Mouse (Mus musculus) left cerebral cortex, postnatal 14 days (tissue): ENCODE results near the gene St3gal3. TPM values are rescaled to one million over a fixed set of nuclear protein-coding genes. Genes with fewer than 3 reads are reported as not detected.

Experiments used
- DNase-seq, 2 experiments: peaks; one replicate each; pipeline ENCODE4 v3.0.0; 2021 to 2022; ENCODE audit warnings: low spot score in 2 of 2, mixed read lengths in 1 of 2
- intact Hi-C: fragments of 180-260 bp; cut with DNase I; formaldehyde crosslinking; loops from one replicate; pipeline ENCODE4 v1.15.1; 2025
- total RNA-seq, 2 experiments: library from RNA; stranded (reverse); gene quantifications; 2 replicates each; pipeline ENCODE4 v1.2.3; 2021

The St3gal3 gene
- total RNA-seq, 2 experiments from 2014 or later = 41.4 to 45.3 TPM

DNA sequence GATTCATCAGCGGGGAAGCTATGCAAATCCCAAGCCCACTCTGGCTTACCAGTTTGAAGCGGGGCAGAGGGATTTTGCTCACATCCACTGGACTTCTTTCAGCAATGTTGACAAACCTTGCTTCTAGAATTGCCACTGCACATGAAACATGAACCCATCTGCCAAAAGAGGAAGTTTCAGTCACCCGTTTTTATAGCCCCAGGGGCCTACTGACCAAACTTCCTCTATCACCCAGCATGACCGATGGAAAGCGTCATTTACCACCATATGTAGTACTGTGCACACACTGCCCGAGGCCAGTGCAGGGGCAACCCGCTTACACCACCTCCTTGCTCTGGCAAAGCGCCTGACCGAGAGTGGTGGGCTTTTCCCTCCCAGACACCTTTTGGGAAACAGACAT lies 9.6 kb upstream of the St3gal3 start:
- intact Hi-C loops = no loop called here
- no peak for DNase-seq

DNA sequence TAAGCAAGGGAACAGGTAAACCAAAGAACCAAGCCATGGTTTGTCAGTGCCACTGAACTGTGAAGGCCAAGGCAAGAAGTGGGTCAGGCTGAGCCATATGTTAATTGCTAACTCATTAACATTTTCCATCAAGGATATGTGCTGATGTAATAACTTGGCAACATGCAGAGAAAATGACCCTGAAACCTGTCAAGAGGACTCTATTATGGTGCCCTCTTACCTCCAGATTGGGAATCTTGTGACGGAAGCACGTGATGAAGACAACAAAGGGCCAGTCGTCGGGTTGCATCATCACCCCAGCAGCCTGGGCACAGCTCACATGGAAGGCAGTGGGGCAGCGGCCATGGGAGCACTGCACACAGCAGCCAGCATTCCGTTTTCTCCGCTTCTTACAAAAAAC lies 9.0 kb upstream of the St3gal3 start:
- DNase-seq = no peak
- intact Hi-C loops = no loop called here

DNA sequence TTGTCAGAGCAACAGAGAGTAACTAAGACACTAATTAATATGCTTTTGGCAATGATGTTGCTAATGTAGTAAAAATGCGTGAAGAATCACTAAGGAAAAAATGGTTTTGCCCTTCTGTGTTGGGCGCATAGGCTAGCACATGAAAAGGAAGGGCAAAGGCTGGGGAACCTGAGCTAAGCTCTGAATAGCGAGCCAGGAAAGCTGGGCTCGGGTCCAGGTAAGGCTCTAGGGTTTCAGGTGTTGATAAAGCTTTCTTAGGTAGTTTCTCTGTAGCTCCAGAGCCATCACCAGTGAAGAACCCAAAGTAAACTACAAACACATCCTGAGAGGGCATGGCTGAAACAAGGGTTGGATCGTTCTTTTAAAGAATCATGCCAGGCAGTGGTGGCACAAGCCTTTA lies 6.8 kb upstream of the St3gal3 start:
- intact Hi-C loops = no loop called here
- DNase-seq = no peak

DNA sequence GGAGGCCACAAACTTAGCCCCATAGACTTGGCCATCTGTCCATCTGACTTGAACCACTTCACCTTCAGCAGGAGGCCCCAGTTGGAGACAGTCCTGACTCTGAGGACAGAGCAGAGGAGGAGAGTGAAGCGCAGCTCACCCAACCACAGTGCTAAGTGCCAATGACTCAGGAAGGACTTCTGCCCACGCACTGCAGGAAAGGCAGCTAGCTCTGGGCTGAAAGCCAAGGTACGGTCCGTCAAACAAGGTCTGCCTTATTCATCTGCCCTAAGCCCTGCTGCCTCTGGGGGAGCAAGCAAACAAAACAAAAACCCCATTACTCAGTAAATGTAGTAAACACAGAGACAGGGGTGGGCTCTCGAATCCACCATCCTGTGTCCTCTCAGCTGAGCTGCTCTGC lies 4.2 kb upstream of the St3gal3 start:
- peak; percentile 62 to 80 for DNase-seq
- intact Hi-C loops = no loop called here

DNA sequence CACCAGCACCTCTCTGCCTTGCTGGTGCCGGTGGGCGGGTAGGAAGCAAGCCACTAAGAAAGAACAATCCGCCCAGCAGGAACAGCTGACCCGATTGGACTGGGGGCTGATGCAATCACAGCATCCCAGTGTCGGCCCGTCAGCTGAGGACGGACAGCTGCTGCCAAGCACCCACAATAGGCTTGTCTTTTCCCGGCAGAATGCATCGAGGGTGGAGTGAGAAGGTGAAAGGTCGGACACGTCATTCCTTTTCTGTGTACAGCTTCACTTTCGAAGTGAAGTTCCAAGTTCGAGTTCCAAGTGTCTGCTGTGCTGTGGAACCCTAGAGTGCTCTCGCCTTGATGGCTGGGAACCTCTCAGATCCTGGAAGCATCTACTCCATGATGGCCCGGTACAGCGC lies 3.1 kb upstream of the St3gal3 start:
- no peak for DNase-seq
- intact Hi-C loops = no loop called here

DNA sequence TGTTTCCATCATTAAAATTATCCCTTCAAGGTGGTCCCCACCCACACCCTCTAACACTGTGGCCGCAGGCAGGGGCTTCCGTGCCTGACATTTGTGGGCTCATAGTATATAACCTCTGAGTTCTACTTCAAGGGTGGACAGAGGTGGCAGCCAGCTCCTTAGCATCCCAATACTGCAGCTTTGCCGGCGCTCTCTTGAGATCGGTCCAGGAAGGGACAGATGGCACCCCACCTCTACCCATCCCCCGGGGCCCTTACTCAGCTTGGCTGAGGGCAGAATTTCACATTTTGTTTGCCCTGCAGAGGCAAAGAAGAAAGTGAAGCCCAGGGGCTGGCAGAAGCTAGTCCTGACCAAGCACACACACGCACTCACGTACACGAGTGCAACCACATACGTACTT lies 2.6 kb upstream of the St3gal3 start:
- intact Hi-C loops = no loop called here

DNA sequence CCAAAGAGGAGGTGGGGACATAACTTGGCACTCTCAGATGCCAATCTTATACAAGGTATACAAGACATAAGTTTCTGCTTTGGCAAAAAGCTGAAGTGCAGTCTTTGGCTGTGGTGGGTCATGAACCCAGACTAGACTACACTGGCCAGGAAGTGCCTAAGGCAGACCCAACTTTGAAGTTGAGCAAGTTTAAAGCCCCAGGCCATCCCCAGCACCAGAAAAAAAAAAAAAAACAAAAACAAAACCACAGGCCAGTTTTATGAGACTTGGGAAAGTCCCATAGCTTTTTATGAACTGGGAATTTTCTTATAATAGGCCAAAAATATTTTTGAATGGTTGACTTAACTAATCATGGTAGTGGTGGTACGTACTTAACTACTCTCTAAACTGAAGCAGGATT lies 700 bp upstream of the St3gal3 start:
- intact Hi-C loops = no loop called here

More for the DNA sequence above, 2.6 kb upstream of the St3gal3 start:
- DNase-seq = no peak

DNA sequence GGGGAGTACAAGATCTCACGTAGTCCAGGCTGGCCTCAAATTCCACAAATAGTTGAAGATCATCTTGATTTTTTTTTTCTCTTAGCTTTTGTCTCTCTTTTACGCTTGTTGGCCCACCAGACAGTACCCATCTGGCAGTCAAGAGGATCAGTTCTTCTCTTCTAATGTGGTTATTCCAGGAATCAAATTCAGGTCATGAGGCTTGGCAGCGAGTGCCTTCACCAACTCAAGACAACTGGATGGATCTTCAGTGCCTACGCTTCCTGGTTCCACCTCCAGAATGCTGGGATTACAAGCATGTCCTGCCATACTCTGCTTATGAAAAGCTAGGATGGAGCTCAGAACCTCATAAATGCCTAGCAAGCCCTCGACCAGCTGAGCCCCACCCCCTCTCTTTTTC lies 3.4 kb downstream of the St3gal3 start:
- intact Hi-C loops = loop anchor here (5.0 kb wide), 1 partner anchor 34 kb away; no protein-coding TSS in a partner anchor
- no peak for DNase-seq

More for the DNA sequence above, 700 bp upstream of the St3gal3 start:
- DNase-seq = no peak

DNA sequence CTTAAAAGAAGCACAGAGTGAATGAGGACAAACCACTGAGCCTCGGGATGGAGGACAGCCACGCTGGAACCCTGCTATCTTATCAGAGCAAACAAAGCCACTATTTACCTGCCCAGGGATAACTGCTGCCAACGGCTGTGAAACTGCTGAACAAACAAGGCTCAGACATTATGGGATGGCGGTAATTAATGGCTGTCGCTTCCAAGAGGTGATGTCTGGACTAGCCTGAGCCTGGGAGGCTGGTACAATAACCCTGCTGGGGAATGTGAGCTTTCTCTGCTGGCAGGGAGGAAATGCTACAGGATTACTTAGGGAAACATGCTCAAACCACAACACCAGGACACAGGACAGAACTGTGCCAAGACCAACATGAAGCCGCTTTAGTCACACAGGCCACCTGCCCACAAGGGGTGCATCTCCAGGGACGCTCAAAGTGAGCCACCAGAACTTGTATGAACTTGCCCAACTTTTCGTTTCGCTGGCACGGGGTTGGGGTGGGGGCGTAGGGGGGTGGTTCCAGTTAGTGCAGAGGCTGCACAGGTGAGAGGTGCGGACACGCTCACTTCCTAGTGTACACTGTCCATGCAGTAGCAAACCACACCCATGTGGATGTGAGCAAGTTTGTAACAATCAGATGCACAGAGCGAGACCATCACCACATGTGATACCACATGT lies 11.5 kb downstream of the St3gal3 start:
- no peak for DNase-seq
- intact Hi-C loops = no loop called here

DNA sequence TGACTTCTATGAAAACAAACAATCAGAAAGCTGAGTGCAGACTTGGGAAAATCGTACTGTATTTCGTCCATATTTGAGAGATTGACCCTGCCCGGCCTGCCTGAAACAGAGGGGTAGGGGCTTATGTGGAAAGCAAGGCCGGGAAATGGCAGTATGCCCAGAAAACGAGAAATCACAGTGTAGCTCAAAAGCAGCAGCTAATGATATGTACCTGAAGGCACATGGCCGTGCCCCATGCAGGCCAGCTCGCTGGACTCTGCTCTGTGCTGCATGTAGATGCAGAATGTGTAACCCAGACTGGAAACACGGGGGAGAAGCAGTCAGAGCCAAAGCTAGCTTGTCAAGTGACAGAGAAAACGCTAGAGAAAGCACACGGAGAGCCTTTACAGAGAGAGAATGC lies 12.6 kb downstream of the St3gal3 start:
- intact Hi-C loops = no loop called here

DNA sequence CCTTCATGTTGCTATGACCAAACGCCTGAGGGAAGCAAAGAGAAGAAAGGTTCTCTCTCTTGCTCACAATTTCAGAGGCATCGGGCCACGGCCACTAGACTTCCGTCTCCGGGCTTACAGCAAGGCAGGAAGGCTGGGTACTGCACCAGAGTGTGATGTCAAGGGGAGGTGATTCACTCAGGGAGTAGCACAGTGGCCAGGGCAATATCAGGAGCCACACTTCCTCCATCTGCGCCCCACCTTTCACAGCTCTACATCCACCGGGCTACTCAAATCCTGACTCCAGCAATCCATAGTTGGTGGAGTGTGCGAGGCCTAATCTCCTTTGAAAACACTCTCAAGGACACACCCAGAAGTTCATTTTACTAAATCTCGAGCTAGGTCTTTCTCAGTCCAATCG lies 17.1 kb downstream of the St3gal3 start:
- no peak for DNase-seq
- intact Hi-C loops = no loop called here

More for the DNA sequence above, 12.6 kb downstream of the St3gal3 start:
- no peak for DNase-seq

DNA sequence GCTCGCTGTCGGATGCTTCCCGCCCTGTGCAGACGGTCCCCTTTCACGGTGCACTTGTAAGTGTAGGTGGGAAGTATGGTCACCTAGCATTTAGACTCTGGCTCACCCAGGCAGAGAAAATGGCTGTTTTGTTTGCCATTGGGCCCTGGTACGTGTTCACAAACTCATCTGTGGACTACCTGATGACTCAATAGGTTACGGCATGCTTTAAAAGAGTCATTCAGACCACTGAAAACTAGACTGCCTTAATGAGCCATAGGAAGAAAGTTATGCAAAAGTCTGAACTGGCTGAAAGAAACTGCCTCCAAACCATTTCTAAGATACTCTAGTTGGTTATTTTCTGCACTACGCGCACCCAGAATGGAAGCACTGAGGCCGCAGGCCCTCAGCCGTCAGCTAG lies 18.6 kb downstream of the St3gal3 start:
- DNase-seq = no peak
- intact Hi-C loops = no loop called here

DNA sequence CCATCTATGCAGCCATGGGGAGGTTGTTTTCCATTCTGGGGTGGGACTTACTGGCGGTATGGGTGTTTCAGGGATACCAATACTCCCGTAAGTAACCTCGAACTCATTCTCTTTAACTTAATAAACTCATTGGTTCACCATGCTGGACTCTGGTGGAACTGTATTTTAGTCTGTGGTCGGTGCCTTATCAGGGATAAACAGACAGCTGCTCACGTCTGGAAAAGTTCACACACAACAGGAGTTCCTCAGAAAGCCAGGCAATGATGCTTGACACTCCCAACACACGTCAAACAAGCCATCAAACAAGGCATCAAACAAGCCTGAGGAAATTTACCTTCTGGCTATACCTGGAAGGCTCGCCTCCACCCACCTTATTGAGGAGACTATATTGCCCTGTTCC lies 19.6 kb downstream of the St3gal3 start:
- intact Hi-C loops = no loop called here

DNA sequence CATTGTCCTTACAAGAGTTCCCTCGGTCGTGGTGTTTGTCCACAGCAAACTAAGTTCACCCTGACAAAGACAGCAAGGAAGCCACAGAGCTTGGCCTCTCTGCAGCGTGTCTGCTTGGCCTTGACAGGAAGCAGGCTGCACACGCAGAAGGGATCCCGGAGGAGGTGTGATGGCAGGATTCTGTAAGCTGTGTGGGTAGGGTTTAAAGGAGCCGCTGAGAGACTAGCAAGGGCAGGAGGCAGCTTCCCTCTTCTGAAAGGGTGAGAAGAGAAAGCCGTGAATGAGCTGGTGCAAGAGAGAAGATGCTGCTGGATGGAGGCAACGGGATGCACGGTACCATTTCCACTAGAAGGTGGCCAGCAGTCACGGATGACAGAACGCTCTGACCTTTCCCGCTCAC lies 22.1 kb downstream of the St3gal3 start:
- DNase-seq = no peak
- intact Hi-C loops = no loop called here

More for the DNA sequence above, 19.6 kb downstream of the St3gal3 start:
- no peak for DNase-seq

DNA sequence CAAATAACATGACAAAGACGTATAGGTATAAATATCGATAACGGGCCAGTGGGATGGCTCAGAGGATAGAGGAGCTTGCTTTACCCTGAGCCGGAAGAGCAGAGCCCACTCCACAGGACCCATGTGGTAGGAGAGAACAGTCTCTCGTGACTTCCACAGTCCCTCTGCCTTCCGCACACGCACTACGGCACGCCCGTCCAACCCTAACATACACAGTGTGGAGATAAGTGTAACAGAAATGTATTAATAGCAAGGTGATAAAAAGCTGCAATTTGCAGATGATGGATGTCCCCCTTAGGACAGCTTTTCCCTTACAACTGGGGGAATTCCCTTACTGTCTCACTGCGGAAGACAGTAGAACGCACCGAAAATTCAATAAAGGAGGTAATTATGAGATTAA lies 25.1 kb downstream of the St3gal3 start:
- no peak for DNase-seq
- intact Hi-C loops = no loop called here

DNA sequence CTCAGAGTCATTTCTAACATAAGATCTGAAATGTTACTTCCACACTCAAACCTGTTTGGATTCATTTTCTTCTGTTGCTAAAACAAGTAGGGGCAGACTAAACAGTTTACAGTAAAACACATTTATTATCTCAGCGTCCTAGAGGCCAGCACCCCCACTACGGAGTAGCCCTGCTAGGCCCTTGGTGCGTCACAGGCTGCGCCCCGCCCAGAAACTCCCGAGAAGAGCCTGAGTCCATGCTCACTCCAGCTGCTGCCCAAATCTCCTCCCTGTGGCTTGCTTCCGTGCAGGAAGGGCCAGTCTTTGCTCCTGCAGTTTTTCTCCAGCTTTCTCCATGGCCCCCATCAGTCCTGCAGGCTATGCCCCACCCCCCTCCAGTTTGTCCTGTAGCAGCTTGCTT lies 25.9 kb downstream of the St3gal3 start:
- intact Hi-C loops = no loop called here
- DNase-seq = no peak

DNA sequence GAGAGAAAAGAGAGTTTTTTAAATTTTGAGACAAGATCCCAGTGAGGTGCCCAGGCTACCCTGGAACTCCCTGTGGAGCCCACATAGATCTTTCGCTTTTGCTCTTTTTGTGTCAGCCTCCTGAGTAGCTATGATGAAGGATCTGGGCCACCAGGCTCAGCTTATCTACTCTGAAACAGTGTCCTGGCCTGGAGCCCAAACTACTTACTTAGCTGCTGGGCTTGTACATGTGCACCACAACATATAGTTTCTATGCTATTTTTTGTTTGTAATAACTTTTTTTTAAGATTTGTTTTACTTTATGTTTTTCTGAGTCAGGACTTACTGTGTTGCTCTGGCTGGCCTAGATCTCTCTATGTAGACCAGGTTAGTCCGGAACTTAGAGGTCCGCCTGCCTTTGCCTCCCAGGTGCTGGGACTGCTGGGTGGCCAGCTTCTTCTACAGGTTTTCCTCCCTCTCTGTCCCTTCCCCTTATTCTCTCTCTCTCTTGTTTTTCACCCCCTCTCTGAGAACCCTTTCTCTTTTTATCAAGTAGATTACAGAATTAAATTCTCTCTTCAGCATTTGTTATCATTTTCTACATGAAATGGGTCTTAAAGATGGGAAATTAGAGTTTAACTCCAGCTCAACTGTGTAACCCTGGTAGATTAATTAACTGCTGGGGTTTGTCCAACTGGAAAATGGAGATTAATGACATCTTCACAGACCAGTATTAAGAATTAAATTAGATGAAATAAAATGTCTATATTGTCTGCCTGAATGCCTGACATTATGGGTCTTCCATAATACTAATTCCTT lies 29.3 kb downstream of the St3gal3 start:
- DNase-seq = no peak
- intact Hi-C loops = no loop called here

DNA sequence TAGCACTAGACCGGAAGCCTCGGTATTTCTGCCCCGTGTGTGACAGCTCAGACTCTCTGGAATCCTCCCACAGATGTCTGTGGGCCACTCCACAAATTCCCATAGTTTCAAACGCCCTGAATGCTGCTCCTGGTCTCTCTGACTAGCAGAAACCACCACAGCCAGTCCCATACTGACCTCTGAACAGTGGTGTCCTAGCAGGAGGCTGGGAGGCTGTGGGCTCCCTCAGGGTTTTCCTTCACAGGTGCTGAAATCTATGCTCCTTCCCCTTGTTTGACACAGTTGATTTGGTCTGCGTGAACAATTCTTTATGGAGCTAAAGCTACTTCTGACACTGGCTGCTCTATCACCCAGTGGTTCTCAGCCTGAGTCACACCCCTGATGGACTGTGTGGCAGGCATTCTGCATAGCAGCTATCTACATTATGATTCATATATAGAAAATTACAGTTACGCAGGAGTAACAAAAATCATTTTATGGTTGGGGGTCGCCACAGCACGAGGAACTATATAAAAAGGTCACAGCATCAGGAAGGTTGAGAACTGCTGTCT lies 31.4 kb downstream of the St3gal3 start:
- intact Hi-C loops = no loop called here
- DNase-seq = no peak

DNA sequence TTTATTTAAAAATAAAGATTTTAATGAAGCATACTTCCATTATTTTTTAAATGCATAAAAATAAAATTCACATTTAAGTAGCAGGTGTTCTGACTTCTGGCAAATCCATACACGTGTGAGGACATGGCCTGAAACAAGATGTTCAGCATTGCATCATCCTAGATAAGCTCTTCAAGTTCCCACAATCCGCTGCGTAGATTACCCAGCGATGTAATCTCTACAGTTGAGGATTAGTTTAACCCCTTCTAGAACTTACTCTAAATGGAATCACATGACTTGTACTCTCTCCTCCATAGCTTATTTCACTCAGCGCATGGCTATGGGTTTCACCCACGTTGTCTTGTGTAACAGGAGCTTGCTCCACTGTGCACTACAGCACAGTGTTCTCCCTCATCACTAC lies 33.2 kb downstream of the St3gal3 start:
- no peak for DNase-seq
- intact Hi-C loops = no loop called here

DNA sequence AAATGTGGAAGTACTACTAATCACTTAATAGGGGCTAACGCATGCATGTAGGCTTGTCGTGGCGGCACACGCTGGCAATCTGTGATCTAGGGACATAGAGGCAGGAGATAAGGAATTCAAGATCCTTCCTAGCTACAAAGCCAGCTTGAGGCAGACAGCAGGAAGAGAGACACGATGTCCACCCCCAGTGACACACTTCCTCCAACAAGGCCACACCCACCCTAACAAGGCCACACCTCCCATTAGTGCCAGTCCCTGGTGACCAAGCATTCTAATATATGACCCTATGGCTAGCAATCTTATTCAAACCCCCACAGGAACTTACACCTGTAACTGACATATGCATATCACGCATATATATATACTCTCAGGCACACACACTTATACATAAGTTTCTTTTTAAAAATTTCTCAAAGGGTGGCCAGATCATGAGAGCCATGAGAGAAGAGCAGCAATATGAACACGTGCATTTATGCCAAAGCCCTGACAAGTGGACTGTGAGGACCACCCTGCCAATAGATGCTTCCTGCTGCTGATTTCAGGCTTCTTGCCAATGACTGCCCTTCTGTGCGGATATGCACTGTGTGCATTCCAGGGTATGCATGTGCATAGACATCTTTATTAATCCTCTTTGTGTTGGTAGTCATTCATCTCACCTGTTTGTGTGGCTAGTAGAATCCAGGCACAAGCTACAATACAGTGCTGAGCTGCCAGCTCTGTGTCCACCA lies 34.9 kb downstream of the St3gal3 start:
- intact Hi-C loops = loop anchor here (5.0 kb wide), 1 partner anchor 32 kb away; the partner anchor contains the start of gene St3gal3

More for the DNA sequence above, 34.9 kb downstream of the St3gal3 start:
- no peak for DNase-seq
